Mouse (Mus musculus) left cerebral cortex, postnatal 36 days (tissue): Measurements from ENCODE around the gene Zfp82. TPM values are rescaled to one million over a fixed set of nuclear protein-coding genes. Genes with fewer than 3 reads are reported as not detected.
"Not testable (repeated sequence)": the region's sequence is repeated elsewhere in the genome, so short reads cannot be mapped to it uniquely, and the experiment has no call there.

Experiments used
- DNase-seq, 2 experiments: peaks; one replicate each; pipeline ENCODE4 v3.0.0; 2021 to 2022; ENCODE audit warnings: low spot score in 2 of 2, mixed read lengths in 1 of 2
- intact Hi-C: fragments of 180-260 bp; cut with DNase I; formaldehyde crosslinking; loops from one replicate; pipeline ENCODE4 v1.15.1; 2025
- total RNA-seq, 2 experiments: library from RNA; stranded (reverse); gene quantifications; 2 replicates each; pipeline ENCODE4 v1.2.3; 2021

The Zfp82 gene
- total RNA-seq = 1 to 10 TPM; 3.4 to 4.5 TPM

DNA sequence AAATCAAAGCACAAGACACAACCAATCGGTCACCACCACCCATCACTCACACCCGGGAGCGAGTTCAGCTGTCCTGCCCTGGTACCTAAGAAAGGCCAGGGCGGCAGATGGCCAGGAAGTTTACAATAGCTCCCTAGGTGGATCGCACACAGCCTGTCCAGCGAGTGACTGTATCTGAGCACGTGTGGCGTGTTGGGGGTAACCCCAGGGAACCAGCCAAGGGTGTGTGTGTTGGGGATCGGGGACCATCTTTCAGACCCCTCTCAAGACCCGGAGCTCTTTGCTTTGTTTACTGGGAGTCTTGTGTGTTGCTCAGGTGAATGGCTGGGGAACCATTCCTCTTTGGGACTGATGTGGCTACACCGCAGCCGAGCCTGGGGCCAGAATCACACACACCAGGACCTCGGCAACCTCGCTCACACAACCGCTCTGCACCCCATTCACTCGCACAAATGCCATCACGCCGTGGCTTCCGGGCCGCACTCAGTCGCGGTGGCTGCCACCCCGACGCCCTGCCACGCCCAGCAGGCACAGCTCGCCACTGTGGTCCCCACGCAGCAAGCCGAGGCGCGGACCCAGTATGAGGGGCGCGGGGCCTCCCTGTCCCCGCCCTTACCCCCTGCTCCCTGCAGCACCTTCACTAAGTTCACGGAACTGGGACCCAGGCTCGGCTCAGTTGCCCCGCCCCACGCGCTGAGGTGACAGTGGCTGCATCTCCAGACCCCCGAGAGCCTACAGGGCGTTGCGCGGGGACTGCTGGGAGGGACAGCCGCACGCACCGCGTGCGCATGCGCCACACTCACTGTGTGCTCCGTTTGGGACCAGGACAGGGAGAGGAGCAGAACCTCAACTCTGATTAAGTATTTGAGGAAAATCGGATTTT lies at the start of gene Zfp82:
TSS of gene Zfp82 (minus strand) at position 755 of the 883 bp plus-strand sequence.
- peak; percentile 84 to 86 for DNase-seq
- intact Hi-C loops = no loop called here

- no peak for DNase-seq
- intact Hi-C loops = no loop called here
These were observed 49.5 kb upstream of the Zfp82 start for GRCm38 (mm10) chr7:30122188-30122530.

DNA sequence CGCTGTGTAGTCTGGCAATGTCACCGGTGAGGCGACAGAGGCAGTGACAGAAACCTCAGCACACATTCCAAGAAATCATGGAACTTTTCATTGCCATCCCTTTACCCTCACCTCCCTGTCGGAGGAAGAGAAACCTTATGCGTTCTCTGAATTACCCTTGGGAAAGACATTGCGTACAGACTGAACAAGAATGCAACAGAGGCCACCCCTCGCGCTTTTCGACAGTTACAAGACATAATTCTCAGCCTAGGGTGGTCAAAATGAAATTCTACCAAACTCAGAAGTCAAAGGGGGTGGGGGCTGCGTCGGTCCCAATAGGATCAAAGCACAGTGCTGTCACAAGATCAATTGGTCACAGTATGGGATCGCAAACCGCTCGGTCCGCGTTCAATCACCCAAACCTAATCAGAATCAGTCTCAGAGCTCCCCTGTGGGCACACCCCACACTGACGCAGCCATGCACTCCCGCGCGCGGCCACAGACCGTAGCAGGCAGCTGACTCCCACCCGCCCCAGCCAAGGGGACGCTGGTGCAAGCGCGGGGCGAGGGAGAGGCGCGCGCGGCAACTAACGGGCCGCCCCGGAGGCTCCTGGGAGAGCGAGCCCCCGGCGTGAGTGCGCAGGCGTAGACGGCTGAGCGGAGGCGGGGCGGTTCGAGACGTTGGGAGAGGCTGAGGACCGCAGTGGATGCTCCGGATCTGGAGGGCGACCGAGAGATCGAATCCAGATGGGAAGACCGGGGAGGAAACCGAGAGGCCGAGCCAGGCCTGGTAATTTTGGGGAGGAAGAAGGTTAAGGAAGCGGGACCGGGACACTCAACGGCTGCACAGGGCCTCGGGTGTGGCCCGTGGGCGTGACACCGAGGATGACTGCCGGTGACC lies 48.8 kb upstream of the Zfp82 start, which contains the start of gene Zfp382:
TSS of gene Zfp382 (plus strand) at position 635 of the 880 bp plus-strand sequence.
- intact Hi-C loops = loop anchor here (2.0 kb wide), 1 partner anchor 23 kb away; no protein-coding TSS in a partner anchor
- DNase-seq = peak; percentile 91 to 92

GRCm38 (mm10) chr7:30117935-30118334 lies 45.2 kb upstream of the Zfp82 start:
- DNase-seq, intact Hi-C loops: not testable (repeated sequence)

GRCm38 (mm10) chr7:30116076-30116475 lies 43.4 kb upstream of the Zfp82 start:
- intact Hi-C loops = no loop called here
- DNase-seq = no peak

DNA sequence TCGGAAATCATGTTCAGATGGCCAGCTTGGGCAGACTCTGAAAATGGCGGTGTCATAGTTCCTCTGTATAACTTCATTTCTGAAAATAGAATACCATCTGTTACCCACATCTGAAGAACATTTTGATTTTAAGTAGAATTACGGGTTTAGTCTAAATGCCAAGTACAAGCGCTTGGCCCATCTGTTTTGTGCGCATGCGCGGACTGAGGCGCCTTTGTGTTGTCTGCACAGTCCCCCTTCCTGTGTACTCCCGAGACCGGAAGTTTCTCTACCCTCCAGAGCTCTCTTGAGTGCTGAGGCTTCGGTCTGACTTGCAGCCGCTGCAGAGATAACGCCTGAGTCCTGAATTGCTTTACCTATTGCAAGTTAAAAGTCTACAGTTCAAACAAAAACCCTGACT lies 26.6 kb upstream of the Zfp82 start:
- intact Hi-C loops = loop anchor here (2.0 kb wide), 1 partner anchor 22 kb away; the partner anchor contains the start of gene Zfp382
- DNase-seq = peak; percentile 83

GRCm38 (mm10) chr7:30095551-30096125 lies 22.9 kb upstream of the Zfp82 start:
- intact Hi-C loops = loop anchor here (2.0 kb wide), 1 partner anchor 73 kb away; the partner anchor contains the start of gene Zfp146
- no peak for DNase-seq

GRCm38 (mm10) chr7:30094646-30095429 lies 22.1 kb upstream of the Zfp82 start, which contains the start of gene Zfp260:
TSS of gene Zfp260 (plus strand) at chr7:30094777.
- intact Hi-C loops = loop anchor here (2.0 to 5.0 kb wide), 3 partner anchors 74 to 188 kb away; partner anchors contain the start of genes Zfp146, Zfp27 and Zfp383
- DNase-seq = peak; percentile 90 to 92

DNA sequence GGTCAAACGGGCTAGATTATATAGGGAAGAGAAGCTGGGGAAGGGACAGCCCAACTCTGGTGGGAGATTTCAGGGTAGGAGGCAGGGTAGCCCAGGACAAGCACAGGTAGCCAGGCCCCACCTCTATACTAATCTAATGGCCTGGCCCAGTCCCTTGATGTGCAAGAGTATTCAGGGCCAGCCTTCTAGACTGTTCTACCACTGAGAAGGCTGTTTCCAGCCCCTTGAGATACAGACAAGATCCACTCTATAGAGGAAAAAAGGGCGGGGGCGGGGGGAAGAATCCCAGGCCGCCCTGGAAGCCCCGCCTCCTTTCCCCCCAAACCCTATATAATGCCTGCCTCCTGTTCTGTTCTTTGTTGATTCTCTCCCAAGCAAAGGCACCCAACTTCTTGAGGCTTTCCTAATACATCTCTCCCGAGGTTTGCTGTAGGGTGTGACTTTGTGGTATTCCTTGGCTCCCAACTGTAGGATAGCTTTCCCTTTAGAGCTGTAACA lies 21.3 kb upstream of the Zfp82 start:
- no peak for DNase-seq
- intact Hi-C loops = loop anchor here (2.0 to 5.0 kb wide), 3 partner anchors 75 to 187 kb away; partner anchors contain the start of genes Zfp146, Zfp27 and Zfp383

DNA sequence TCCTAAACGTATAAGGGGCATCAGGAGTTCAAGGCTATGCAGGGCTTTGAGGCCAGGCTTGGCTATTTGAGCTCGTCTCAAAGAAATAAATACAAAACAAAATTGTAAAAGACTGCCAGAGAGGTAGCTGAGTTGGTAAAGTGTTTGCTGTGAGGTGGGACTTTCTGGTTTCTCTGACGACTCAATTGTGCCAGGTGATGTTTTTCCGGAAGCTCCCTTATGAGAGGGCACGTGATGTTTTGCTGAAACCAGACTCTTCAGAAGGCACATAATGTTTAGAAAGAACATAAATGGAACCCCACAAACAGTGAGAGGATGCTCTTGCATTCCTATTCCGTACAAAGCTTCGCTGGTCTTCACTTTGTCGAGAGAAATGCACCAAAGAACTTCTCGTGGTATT lies 20.0 kb upstream of the Zfp82 start:
- intact Hi-C loops = loop anchor here (5.0 kb wide), 2 partner anchors 80 to 185 kb away; partner anchors contain the start of genes Zfp27 and Zfp383

GRCm38 (mm10) chr7:30090970-30091585 lies 18.4 kb upstream of the Zfp82 start:
- DNase-seq = peak in 1 of 2 experiments; percentile 24
- intact Hi-C loops = loop anchor here (5.0 kb wide), 2 partner anchors 79 to 184 kb away; partner anchors contain the start of genes Zfp27 and Zfp383

More for the DNA sequence above, 20.0 kb upstream of the Zfp82 start:
- no peak for DNase-seq

DNA sequence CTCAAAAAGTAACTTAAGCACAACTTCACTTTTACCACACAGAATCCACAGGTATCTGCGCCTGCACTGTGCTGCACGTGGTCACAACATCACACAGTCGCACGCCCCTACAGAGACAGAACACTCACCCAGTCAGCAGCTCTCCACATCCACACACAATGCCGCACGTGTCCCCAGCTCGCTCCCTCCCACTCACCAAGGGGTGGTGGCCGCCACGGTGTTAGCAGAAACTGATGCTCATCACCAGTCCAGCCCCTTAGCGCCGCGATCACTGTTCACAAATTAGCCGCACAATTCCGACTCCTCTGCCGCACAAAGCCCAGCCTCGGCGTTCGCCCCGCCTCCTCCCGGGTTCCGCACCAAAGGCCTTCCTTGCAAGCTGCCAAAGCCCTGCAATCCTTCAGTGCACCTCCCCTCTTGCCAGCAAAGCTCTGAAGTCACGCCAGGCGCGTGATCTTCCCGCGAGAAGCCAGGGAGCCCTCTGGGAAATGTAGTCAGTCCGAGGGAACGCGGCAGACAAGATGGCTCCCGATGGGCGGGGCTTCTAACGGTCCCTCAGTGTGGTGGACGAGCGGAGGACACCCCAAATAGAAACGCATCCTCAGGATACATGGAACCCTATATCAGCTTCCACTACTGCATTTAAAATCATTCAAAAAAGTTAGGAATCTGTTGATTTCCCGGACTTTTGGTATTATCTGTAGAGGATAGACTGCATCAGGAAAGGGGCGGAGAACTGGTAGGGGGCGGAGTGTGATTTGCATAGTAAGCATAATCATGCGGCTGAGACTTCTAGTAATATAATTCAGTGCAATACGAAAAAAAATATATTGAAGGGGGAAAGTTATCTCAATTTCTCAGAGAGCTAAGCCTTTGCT lies 17.6 kb upstream of the Zfp82 start, which contains the start of the genes Gm26920 and Zfp566:
TSS of gene Gm26920 (minus strand) at position 319 of the 878 bp plus-strand sequence.
TSS of gene Zfp566 (minus strand) at position 436 of the 878 bp plus-strand sequence.
- intact Hi-C loops = loop anchor here (5.0 kb wide), 2 partner anchors 78 to 183 kb away; partner anchors contain the start of genes Zfp27 and Zfp383
- peak; percentile 96 for DNase-seq

- no peak for DNase-seq
- intact Hi-C loops = no loop called here
These were observed 16.7 kb upstream of the Zfp82 start for GRCm38 (mm10) chr7:30089405-30089804.

DNA sequence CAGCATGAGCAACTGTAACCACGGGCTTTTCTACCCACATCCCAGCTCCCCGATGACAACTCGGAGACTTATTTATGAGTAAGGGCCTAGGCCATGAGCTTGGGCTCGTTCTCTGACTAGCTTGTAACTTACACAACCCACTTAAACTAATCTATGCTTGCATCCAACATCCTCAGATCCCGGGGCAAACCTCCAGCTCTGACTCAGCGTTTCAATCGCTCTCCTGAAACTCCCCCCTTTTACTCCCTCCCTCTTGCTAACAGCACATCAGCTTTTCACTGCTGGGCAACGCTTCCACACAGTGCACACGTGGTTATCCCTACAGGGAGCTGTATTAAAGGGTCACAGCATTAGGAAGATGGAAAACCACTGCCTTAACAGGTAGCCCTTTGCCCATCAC lies 13.8 kb upstream of the Zfp82 start:
- DNase-seq = peak in 1 of 2 experiments; percentile 19
- intact Hi-C loops = no loop called here

- DNase-seq = no peak
- intact Hi-C loops = no loop called here
These were observed 8.1 kb downstream of the Zfp82 start for GRCm38 (mm10) chr7:30064622-30065021.

- intact Hi-C loops = no loop called here
- no peak for DNase-seq
These were observed 10.2 kb downstream of the Zfp82 start for GRCm38 (mm10) chr7:30062478-30062877.

DNA sequence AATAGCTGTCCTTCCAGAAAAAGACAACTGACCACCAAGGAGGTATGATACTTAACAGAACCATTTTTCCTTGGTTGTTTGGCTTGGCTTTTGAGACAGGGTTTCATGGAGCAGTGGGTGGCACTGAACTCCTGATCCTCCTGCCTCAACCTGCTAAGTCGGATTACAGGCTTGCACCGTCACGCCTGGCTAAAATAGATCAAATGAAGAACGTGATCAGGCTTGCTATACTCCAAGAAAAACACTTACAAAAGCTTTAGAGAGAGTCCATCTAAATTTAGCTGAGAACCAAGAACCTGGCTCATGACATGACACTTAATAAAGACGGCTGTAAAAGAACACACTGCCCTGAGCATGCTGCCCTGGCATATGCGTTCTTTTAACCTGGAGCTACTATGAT lies 12.4 kb downstream of the Zfp82 start:
- DNase-seq = no peak
- intact Hi-C loops = no loop called here
